Mouse (Mus musculus) cerebellum, adult 2 months (tissue): ENCODE results near the gene Pop5. TPM values are rescaled to one million over a fixed set of nuclear protein-coding genes. Genes with fewer than 3 reads are reported as not detected.

Source experiments
- DNase-seq, 2 experiments: peaks; one replicate each; pipeline ENCODE4 v3.0.0; 2021
- H3K27ac ChIP-seq: fragments of 200-500 bp; 2 replicates; pipeline ENCODE4 v1.5.1; 2012; ENCODE audit warnings: low read length, control low read depth, inconsistent platforms; ENCODE audit not compliant: insufficient read depth
- H3K27me3 ChIP-seq: fragments of 200-500 bp; 2 replicates; pipeline ENCODE4 v1.6.1; 2012; ENCODE audit warnings: inconsistent platforms, mild to moderate bottlenecking, low read length, moderate library complexity; ENCODE audit not compliant: control insufficient read depth, insufficient read depth
- H3K4me1 ChIP-seq: fragments of 200-500 bp; 2 replicates; pipeline ENCODE4 v1.6.1; 2011; ENCODE audit warnings: low read length; ENCODE audit not compliant: control insufficient read depth, insufficient read depth
- H3K4me3 ChIP-seq: fragments of 200-500 bp; replicated peaks from 2 replicates; pipeline ENCODE3; 2011; ENCODE audit warnings: mild to moderate bottlenecking, low read depth, low read length, control low read depth; ENCODE audit not compliant: insufficient read depth
- CTCF ChIP-seq: fragments of 200-500 bp; IDR thresholded peaks from 2 replicates; pipeline ENCODE4 v1.5.1; 2011; ENCODE audit warnings: low read depth, mild to moderate bottlenecking, control low read depth, low read length, moderate library complexity, borderline replicate concordance; ENCODE audit not compliant: insufficient read depth
- POLR2A ChIP-seq: fragments of 200-500 bp; IDR thresholded peaks from 2 replicates; pipeline ENCODE4 v1.6.1; 2011; ENCODE audit warnings: low read length, control low read depth, borderline replicate concordance; ENCODE audit not compliant: insufficient read depth
- WGBS: fragments of 180-500 bp; shearing (Covaris S2); methylation state at CpG from one replicate; pipeline ENCODE4 v1.1.7; 2018; 5-methylcytosine and 5-hydroxymethylcytosine counted together
- polyA plus RNA-seq: library from polyadenylated mRNA; depleted of rRNA; stranded (reverse); fragments of >200 nt; gene quantifications from 2 replicates; pipeline ENCODE4 v1.2.3, GENCODE M21; 2012

The Pop5 gene
- polyA plus RNA-seq, 1 experiment: 177 TPM

- peak in 1 of 2 experiments; percentile 70 for DNase-seq
- Histone ChIP-seq H3K4me3 (no peak overlapping the region), H3K27me3 (no peaks in the 10 kb centered on the region), H3K4me1 (peaks cover 32% of the 10 kb centered on the region; the same call in 1 of the 2 replicates), H3K27ac (no peak overlapping the region)
- TF ChIP-seq POLR2A: no peak
- no peak for TF ChIP-seq CTCF
- 9% methylated on average over 10 of the region's 16 CpGs for WGBS
These were observed 27.7 kb upstream of the Pop5 start for GRCm38 (mm10) chr5:115207892-115208291.

GRCm38 (mm10) chr5:115208601-115209000 is 27.0 kb upstream of the Pop5 start:
- no peak for DNase-seq
- Histone ChIP-seq H3K27ac (no peak overlapping the region), H3K4me3 (no peak overlapping the region), H3K27me3 (no peaks in the 10 kb centered on the region), H3K4me1 (peaks cover 29% of the 10 kb centered on the region; the same call in 1 of the 2 replicates)
- WGBS: 82% methylated on average over 5 of the region's 5 CpGs
- TF ChIP-seq CTCF (no peak), POLR2A (no peak)

GRCm38 (mm10) chr5:115210380-115210779 is 25.3 kb upstream of the Pop5 start:
- Histone ChIP-seq H3K27me3 (no peaks in the 10 kb centered on the region), H3K4me1 (peaks cover 19% of the 10 kb centered on the region; the same call in 1 of the 2 replicates)
- 3% methylated on average over 1 of the region's 1 CpGs for WGBS

GRCm38 (mm10) chr5:115212451-115212850 is 23.2 kb upstream of the Pop5 start:
- Histone ChIP-seq H3K27me3 (no peaks in the 10 kb centered on the region), H3K4me1 (peaks cover 21% of the 10 kb centered on the region; the same call in 1 of the 2 replicates), H3K27ac (no peak overlapping the region; the same call in 1 of the 2 replicates), H3K4me3 (no peak overlapping the region)
- 33% methylated on average over 9 of the region's 9 CpGs for WGBS
- TF ChIP-seq CTCF (no peak), POLR2A (no peak)
- no peak for DNase-seq

More at GRCm38 (mm10) chr5:115210380-115210779, 25.3 kb upstream of the Pop5 start:
- TF ChIP-seq POLR2A (no peak), CTCF (peak; percentile 61)
- DNase-seq: peak in 1 of 2 experiments; percentile 63
- no peak overlapping the region for H3K27ac ChIP-seq
- no peak overlapping the region for H3K4me3 ChIP-seq

- TF ChIP-seq CTCF: no peak
- TF ChIP-seq POLR2A: no peak
- WGBS: 86% methylated on average over 4 of the region's 4 CpGs
- H3K27ac ChIP-seq: no peak overlapping the region
- no peak for DNase-seq
- H3K27me3 ChIP-seq: no peaks in the 10 kb centered on the region
- peaks cover 21% of the 10 kb centered on the region; the same call in 1 of the 2 replicates for H3K4me1 ChIP-seq
- H3K4me3 ChIP-seq: no peak overlapping the region
These were observed 22.8 kb upstream of the Pop5 start for GRCm38 (mm10) chr5:115212861-115213260.

- no peaks in the 10 kb centered on the region for H3K27me3 ChIP-seq
- H3K27ac ChIP-seq: peak overlapping the region; percentile 93
- peak; percentile 79 to 84 for DNase-seq
- under 1% methylated on average over 17 of the region's 17 CpGs for WGBS
- H3K4me1 ChIP-seq: peaks cover 16% of the 10 kb centered on the region; the same call in 1 of the 2 replicates
- TF ChIP-seq CTCF (no peak), POLR2A (peak; percentile 72; the same call in 1 of the 2 replicates)
- peak overlapping the region; percentile 83 for H3K4me3 ChIP-seq
These were observed 20.8 kb upstream of the Pop5 start for GRCm38 (mm10) chr5:115214864-115215263.

GRCm38 (mm10) chr5:115215273-115216185 is 20.1 kb upstream of the Pop5 start:
- peaks cover 17% of the 10 kb centered on the region; the same call in 1 of the 2 replicates for H3K4me1 ChIP-seq
- TF ChIP-seq POLR2A: no peak
- TF ChIP-seq CTCF: no peak
- no peaks in the 10 kb centered on the region for H3K27me3 ChIP-seq
- WGBS: 17% methylated on average over 27 of the region's 27 CpGs
- peak overlapping the region; percentile 83 for H3K4me3 ChIP-seq
- peak overlapping the region; percentile 93 for H3K27ac ChIP-seq
- DNase-seq: peak in 1 of 2 experiments; percentile 51
